Mouse (Mus musculus) embryonic fibroblast, embryonic 13.5 days (primary cell): Measurements from ENCODE around the gene Hyal2.

ENCODE experiments used
- CTCF ChIP-seq: IDR thresholded peaks from 2 replicates; pipeline ENCODE4 v1.5.1; 2011; ENCODE audit warnings: mild to moderate bottlenecking, control low read depth, low read length, moderate library complexity, borderline replicate concordance; ENCODE audit not compliant: insufficient read depth
- POLR2A ChIP-seq: IDR thresholded peaks from 2 replicates; pipeline ENCODE4 v1.6.1; 2011; ENCODE audit warnings: low read depth, mild to moderate bottlenecking, control low read depth, low read length, moderate library complexity

- TF ChIP-seq POLR2A, result no peak
- no peak for TF ChIP-seq CTCF
Measured at GRCm38 (mm10) chr9:107544196-107544700, 23.5 kb upstream of the Hyal2 start.
